Mouse (Mus musculus): ENCODE measurements at regions not wholly inside any gene's neighbourhood (a gene's known extent, or its start where the extent isn't known, plus 50 kb on each side); places are given as distances from the start of the nearest gene placed in this dataset.

DNA sequence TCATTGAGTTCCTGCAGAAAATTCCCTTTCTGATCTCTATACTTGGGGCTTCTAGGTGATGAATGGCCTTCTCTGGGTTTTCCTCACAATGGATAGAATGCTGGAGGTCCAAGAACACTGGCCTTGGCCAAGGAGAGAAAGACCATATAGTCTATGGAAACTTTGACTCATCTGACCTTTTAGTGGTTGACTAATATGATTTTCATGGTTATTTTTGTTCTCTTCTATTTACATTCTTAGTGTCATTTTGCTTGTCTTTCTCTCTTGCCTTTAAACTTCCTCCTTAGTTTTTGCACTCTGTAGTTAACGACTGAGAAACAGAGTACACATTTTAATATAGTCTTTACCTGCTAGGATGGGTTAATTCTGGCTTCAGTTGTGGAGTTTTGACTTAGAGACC, 65.6 kb downstream of the Rtl9 start:
- Histone ChIP-seq H3K27ac (no peak overlapping the region), H3K27me3 (ENCODE audit: low read depth, poor library complexity, severe bottlenecking) (peaks cover 30% of the 10 kb centered on the region; the same call in 1 of the 2 replicates), H3K36me3 (no peaks in the 10 kb centered on the region), H3K4me1 (no peaks in the 10 kb centered on the region), H3K9me3 (replicated peaks) (no peaks in the 10 kb centered on the region), H3K4me3 (no peak overlapping the region)
- DNase-seq (ENCODE audit: low spot score): no peak
- 76% methylated on average over 1 of the region's 1 CpGs for WGBS

DNA sequence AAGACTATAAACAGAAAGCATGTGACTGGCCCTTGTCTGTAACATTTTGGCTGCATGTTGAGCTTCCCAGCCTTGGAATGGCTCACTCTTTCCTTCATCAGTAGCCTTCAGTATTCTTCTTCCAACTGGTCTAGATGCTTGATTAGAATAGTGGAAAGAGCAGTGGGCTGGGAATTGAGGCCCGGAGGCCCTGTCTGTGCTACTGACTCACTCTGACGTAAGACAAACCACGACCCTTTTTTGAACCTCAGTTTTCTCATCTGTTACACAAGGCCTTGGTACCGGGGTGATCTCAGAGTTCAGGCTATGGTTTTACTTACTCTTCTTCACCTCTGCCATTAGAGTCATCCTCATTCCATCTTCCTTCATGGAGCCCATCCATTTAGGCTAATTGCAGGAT, 95.2 kb downstream of the Rtl9 start:
- no peak for DNase-seq (ENCODE audit: low spot score)
- H3K36me3 ChIP-seq: no peaks in the 10 kb centered on the region
- no peak overlapping the region for H3K27ac ChIP-seq
- peaks cover 56% of the 10 kb centered on the region for H3K27me3 ChIP-seq (ENCODE audit: low read depth, poor library complexity, severe bottlenecking)
- no peak overlapping the region for H3K4me3 ChIP-seq
- WGBS: 89% methylated on average over 4 of the region's 4 CpGs
- no peaks in the 10 kb centered on the region for H3K4me1 ChIP-seq
- H3K9me3 ChIP-seq (replicated peaks): no peaks in the 10 kb centered on the region

DNA sequence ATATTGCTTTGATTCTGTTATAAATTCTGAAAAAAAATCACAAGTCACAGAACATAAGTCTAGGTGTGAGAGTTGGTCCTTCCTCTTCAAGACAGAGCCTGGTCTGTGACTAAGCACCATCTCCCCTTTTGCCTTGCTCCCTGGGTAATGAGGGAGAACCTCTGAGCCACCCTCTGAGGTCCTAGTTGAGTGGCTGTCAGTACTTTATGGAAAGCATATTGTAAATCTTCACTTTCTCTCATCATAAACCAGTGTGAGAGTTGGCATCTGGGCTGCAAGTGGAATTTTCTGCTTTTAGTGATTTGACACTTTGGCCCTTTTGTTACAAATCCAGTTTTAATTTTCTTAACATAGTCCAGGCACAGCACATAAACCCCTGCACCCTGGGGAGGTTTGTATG, 103.3 kb downstream of the Rtl9 start:
- Histone ChIP-seq H3K27ac (no peak overlapping the region), H3K27me3 (ENCODE audit: low read depth, poor library complexity, severe bottlenecking) (peaks cover 71% of the 10 kb centered on the region), H3K4me1 (peaks cover 8% of the 10 kb centered on the region; the same call in 1 of the 2 replicates), H3K9me3 (replicated peaks) (no peaks in the 10 kb centered on the region), H3K36me3 (no peaks in the 10 kb centered on the region), H3K4me3 (no peak overlapping the region)
- no peak for DNase-seq (ENCODE audit: low spot score)

DNA sequence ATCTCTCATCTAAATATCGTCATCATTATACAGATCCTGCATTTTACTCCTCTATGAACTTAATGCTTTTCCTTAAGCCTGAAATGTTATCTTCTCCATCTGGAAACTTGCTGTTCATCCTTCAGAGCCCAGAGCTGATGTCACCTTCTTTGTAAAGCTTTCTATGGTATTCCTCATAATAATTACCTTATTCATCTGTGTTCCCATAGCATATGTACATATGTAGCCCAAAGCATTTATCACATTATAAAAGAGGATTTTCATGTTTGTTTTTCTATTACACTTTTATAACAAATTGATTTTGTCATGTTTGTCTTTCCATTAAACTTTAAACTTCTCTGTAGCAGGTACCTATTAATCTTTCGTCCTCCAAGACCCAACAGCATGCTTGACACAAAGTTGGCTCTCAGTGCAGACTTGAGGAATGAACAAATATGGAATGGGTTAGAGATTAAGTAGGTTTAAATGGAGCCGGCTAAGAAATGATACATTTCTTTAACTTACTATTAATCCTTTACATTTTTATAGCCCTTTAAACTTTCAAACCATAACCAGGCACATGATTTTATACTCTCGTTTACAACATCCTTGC, 104.5 kb downstream of the Rtl9 start:
- H3K36me3 ChIP-seq: no peaks in the 10 kb centered on the region
- no peak for DNase-seq (ENCODE audit: low spot score)
- peaks cover 64% of the 10 kb centered on the region for H3K27me3 ChIP-seq (ENCODE audit: low read depth, poor library complexity, severe bottlenecking)
- 71% methylated on average over 4 of the region's 4 CpGs for WGBS
- no peak overlapping the region for H3K4me3 ChIP-seq
- no peak overlapping the region for H3K27ac ChIP-seq
- H3K4me1 ChIP-seq: peaks cover 8% of the 10 kb centered on the region; the same call in 1 of the 2 replicates
- no peaks in the 10 kb centered on the region for H3K9me3 ChIP-seq (replicated peaks)

DNA sequence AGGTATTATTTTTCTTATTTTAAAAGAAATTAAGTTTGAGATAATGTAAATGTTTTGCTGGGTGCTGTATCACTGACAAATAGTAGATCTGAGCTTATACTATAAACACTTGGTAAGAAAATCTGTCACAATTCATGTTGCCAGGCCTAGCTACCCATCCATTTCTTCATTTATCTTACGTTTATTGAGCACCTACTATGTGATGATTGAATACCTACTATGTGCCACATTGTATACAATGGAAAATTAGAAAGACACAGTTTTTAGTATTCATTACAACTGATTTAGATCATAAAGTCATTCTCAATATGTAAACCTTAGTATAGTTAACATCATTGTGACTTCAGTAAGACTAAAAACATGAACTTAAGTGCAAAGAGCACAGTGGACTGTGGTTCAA, 117.2 kb downstream of the Rtl9 start:
- H3K4me1 ChIP-seq: no peaks in the 10 kb centered on the region
- no peaks in the 10 kb centered on the region for H3K9me3 ChIP-seq (replicated peaks)
- 76% methylated on average over 1 of the region's 1 CpGs for WGBS
- peaks cover 57% of the 10 kb centered on the region for H3K27me3 ChIP-seq (ENCODE audit: low read depth, poor library complexity, severe bottlenecking)
- H3K36me3 ChIP-seq: no peaks in the 10 kb centered on the region
- no peak overlapping the region for H3K27ac ChIP-seq
- DNase-seq (ENCODE audit: low spot score): no peak
- no peak overlapping the region for H3K4me3 ChIP-seq

All from limb, embryonic 10.5 days (tissue).